Mouse (Mus musculus) E14TG2a.4 (cell line): ENCODE results near the gene Hoxa5.

Source experiments
- CTCF ChIP-seq: conservative IDR thresholded peaks from 2 replicates; pipeline ENCODE4 v1.5.1; 2014; ENCODE audit warnings: low read length
- NANOG ChIP-seq: IDR thresholded peaks from 2 replicates; pipeline ENCODE4 v1.6.1; 2014; ENCODE audit warnings: borderline replicate concordance, low read length, mixed read lengths

- TF ChIP-seq CTCF (no peak), NANOG (no peak)
Measured at GRCm38 (mm10) chr6:52246916-52247315, 42.5 kb upstream of the Hoxa5 start.
